Mouse (Mus musculus) megakaryocyte, embryonic 14.5 days (primary cell): ENCODE data around the gene Gpr82. TPM values are rescaled to one million over a fixed set of nuclear protein-coding genes. Genes with fewer than 3 reads are reported as not detected.

Experiments
- H3K27me3 ChIP-seq: replicated peaks from 2 replicates; pipeline ENCODE3; 2012; ENCODE audit warnings: inconsistent platforms
- H3K36me3 ChIP-seq: replicated peaks from 2 replicates; pipeline ENCODE3; 2012; ENCODE audit warnings: low read length, inconsistent platforms, mixed read lengths
- H3K4me1 ChIP-seq: 2 replicates; pipeline ENCODE4 v1.6.1; 2012; ENCODE audit warnings: inconsistent platforms
- H3K4me3 ChIP-seq: replicated peaks from 2 replicates; pipeline ENCODE3; 2012; ENCODE audit warnings: moderate library complexity, mild to moderate bottlenecking, inconsistent platforms
- H3K9me3 ChIP-seq: 2 replicates; pipeline ENCODE4 v1.6.1; 2012; ENCODE audit warnings: inconsistent platforms
- FLI1 ChIP-seq: IDR thresholded peaks from 2 replicates; pipeline ENCODE4 v1.6.1; 2012; ENCODE audit warnings: low read length, inconsistent platforms, mixed read lengths
- GATA1 ChIP-seq: IDR thresholded peaks from 3 replicates; pipeline ENCODE4 v1.6.1; 2012; ENCODE audit warnings: mixed read lengths, low read length, inconsistent platforms, borderline replicate concordance
- polyA plus RNA-seq: library from polyadenylated mRNA; stranded (reverse); fragments of >175 nt; gene quantifications from 2 replicates; pipeline ENCODE4 v1.2.3, GENCODE M21; 2012; ENCODE audit warnings: low replicate concordance; ENCODE audit not compliant: insufficient read depth

Gpr82 gene
- polyA plus RNA-seq, 1 experiment, result not detected

DNA sequence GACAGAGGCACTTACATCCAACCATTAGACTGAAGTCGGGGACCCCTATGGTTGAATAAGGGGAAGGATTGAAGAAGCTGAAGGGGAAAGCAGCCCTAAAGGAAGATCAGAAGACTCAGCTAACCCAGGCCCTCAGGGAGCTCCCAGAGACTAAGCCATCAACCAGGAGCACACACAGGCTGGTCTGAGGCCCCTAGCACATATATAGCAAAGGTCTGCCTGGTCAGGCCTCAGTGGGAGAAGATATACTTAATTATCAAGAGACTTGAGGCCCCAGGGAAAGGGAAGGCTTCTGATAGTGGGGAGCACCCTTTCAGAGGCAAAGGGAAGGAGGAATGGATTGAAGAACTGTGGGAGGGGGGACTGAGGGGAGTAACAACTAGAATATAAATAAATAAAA, 25.4 kb downstream of the Gpr82 start:
- Histone ChIP-seq H3K27me3 (peaks cover 2% of the 10 kb centered on the region), H3K4me1 (peaks cover 6% of the 10 kb centered on the region; the same call in 1 of the 2 replicates), H3K36me3 (no peaks in the 10 kb centered on the region), H3K9me3 (no peaks in the 10 kb centered on the region), H3K4me3 (no peak overlapping the region)
- TF ChIP-seq GATA1 (no peak), FLI1 (no peak)

GRCm38 (mm10) chrX:13688356-13688755, 27.2 kb downstream of the Gpr82 start:
- Histone ChIP-seq H3K36me3 (no peaks in the 10 kb centered on the region), H3K9me3 (no peaks in the 10 kb centered on the region), H3K27me3 (no peaks in the 10 kb centered on the region), H3K4me1 (peaks cover 6% of the 10 kb centered on the region; the same call in 1 of the 2 replicates), H3K4me3 (no peak overlapping the region)
- no peak for TF ChIP-seq GATA1

GRCm38 (mm10) chrX:13691865-13692264, 30.7 kb downstream of the Gpr82 start:
- Histone ChIP-seq H3K36me3 (no peaks in the 10 kb centered on the region), H3K9me3 (no peaks in the 10 kb centered on the region), H3K4me1 (peaks cover 3% of the 10 kb centered on the region; the same call in 1 of the 2 replicates), H3K27me3 (no peaks in the 10 kb centered on the region), H3K4me3 (no peak overlapping the region)
- TF ChIP-seq GATA1, result no peak
- no peak for TF ChIP-seq FLI1

- Histone ChIP-seq H3K27me3 (no peaks in the 10 kb centered on the region), H3K4me1 (no peaks in the 10 kb centered on the region), H3K4me3 (no peak overlapping the region), H3K36me3 (no peaks in the 10 kb centered on the region), H3K9me3 (no peaks in the 10 kb centered on the region)
- TF ChIP-seq FLI1 (no peak), GATA1 (no peak)
Observed at GRCm38 (mm10) chrX:13700681-13701080, 39.5 kb downstream of the Gpr82 start.

- TF ChIP-seq FLI1 (no peak), GATA1 (no peak)
- no peaks in the 10 kb centered on the region for H3K27me3 ChIP-seq
- H3K4me3 ChIP-seq, result no peak overlapping the region
- H3K4me1 ChIP-seq, result no peaks in the 10 kb centered on the region; the same call in 1 of the 2 replicates
- no peaks in the 10 kb centered on the region for H3K9me3 ChIP-seq
- no peaks in the 10 kb centered on the region for H3K36me3 ChIP-seq
Observed at GRCm38 (mm10) chrX:13705051-13705450, 43.9 kb downstream of the Gpr82 start.

DNA sequence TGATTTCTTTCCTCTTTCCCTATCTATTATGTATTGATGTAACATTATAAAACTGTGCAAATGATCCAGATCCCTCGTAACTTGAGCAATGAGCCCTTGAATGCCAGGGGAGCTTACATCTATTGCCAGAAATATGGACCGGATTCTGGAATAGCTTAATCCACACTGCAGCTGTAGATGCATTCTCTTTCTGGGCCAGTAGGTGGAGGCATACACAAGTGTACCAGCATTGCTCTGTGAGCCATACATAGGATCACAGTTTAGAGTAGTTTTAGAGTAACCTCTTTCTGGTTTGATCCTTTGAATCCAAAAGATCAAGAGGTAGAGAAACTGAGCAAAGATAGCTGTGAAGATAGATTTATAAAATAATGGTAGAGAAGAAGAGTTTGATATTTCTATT, 49.0 kb downstream of the Gpr82 start:
- Histone ChIP-seq H3K27me3 (no peaks in the 10 kb centered on the region), H3K36me3 (no peaks in the 10 kb centered on the region), H3K4me1 (no peaks in the 10 kb centered on the region; the same call in 1 of the 2 replicates), H3K4me3 (no peak overlapping the region), H3K9me3 (no peaks in the 10 kb centered on the region)
- TF ChIP-seq GATA1 (no peak), FLI1 (no peak)

Other genes with a start within 250 kb of the Gpr82 start
- gene Nyx, start 195.3 kb upstream of the Gpr82 start, polyA plus RNA-seq, result 0.19 and 1.8 TPM in 2 replicates
- gene Gpr34, start 29.3 kb upstream of the Gpr82 start, polyA plus RNA-seq, result not detected in 2 replicates
- gene Cask, start 190.0 kb downstream of the Gpr82 start, polyA plus RNA-seq, result 0.16 TPM in 1 of 2 replicates, not detected in the other